Mouse (Mus musculus): ENCODE results near the gene Dexi. TPM values are rescaled to one million over a fixed set of nuclear protein-coding genes. Genes with fewer than 3 reads are reported as not detected.

Gene Dexi
- polyA plus RNA-seq, 1 experiment from 2014 or later = 3.2 TPM

GRCm38 (mm10) chr16:10567153-10567552 is 24.3 kb upstream of the Dexi start:
- 0 out of 2 replicates have a peak, but pooled peaks cover 2% of the 10 kb centered on the region for H3K4me1 ChIP-seq (replicated peaks)
- no peak overlapping the region for H3K9ac ChIP-seq
- ATAC-seq (ENCODE audit: insufficient read depth) = no peak
- no peak overlapping the region for H3K4me3 ChIP-seq (replicated peaks)
- peaks cover 3% of the 10 kb centered on the region; the same call in 1 of the 2 replicates for H3K36me3 ChIP-seq (replicated peaks)
- WGBS (ENCODE audit: insufficient replicate concordance) = 66% methylated on average over 4 of the region's 4 CpGs
- H3K9me3 ChIP-seq (replicated peaks) = no peaks in the 10 kb centered on the region
- no peak overlapping the region for H3K27ac ChIP-seq (replicated peaks)
- no peaks in the 10 kb centered on the region for H3K27me3 ChIP-seq
- no peak overlapping the region for H3K4me2 ChIP-seq

- WGBS (ENCODE audit: insufficient replicate concordance) = 34% methylated on average over 4 of the region's 4 CpGs
These were observed 22.5 kb upstream of the Dexi start for GRCm38 (mm10) chr16:10565278-10565885.

GRCm38 (mm10) chr16:10559991-10560390 is 17.1 kb upstream of the Dexi start:
- WGBS (ENCODE audit: insufficient replicate concordance) = 78% methylated on average over 8 of the region's 8 CpGs
- H3K36me3 ChIP-seq (replicated peaks) = peaks cover 7% of the 10 kb centered on the region; the same call in 1 of the 2 replicates
- no peak overlapping the region for H3K9ac ChIP-seq
- H3K4me3 ChIP-seq (replicated peaks) = no peak overlapping the region
- H3K27me3 ChIP-seq = no peaks in the 10 kb centered on the region
- no peak overlapping the region for H3K27ac ChIP-seq (replicated peaks)
- ATAC-seq (ENCODE audit: insufficient read depth) = no peak
- no peaks in the 10 kb centered on the region for H3K4me1 ChIP-seq (replicated peaks)
- H3K9me3 ChIP-seq (replicated peaks) = no peaks in the 10 kb centered on the region
- H3K4me2 ChIP-seq = no peak overlapping the region

More at GRCm38 (mm10) chr16:10565278-10565885, 22.5 kb upstream of the Dexi start:
- Histone ChIP-seq H3K27me3 (no peaks in the 10 kb centered on the region), H3K27ac (replicated peaks) (no peak overlapping the region), H3K9me3 (replicated peaks) (no peaks in the 10 kb centered on the region), H3K4me1 (replicated peaks) (0 out of 2 replicates have a peak, but pooled peaks cover 2% of the 10 kb centered on the region), H3K4me2 (no peak overlapping the region), H3K36me3 (replicated peaks) (peaks cover 7% of the 10 kb centered on the region; the same call in 1 of the 2 replicates), H3K4me3 (replicated peaks) (no peak overlapping the region), H3K9ac (no peak overlapping the region)
- no peak for ATAC-seq (ENCODE audit: insufficient read depth)

- Histone ChIP-seq H3K4me1 (replicated peaks) (no peaks in the 10 kb centered on the region), H3K36me3 (replicated peaks) (no peaks in the 10 kb centered on the region), H3K4me2 (no peak overlapping the region), H3K27me3 (no peaks in the 10 kb centered on the region), H3K4me3 (replicated peaks) (no peak overlapping the region), H3K9me3 (replicated peaks) (no peaks in the 10 kb centered on the region), H3K27ac (replicated peaks) (no peak overlapping the region), H3K9ac (no peak overlapping the region)
- WGBS (ENCODE audit: insufficient replicate concordance) = 27% methylated on average over 2 of the region's 2 CpGs
- no peak for ATAC-seq (ENCODE audit: insufficient read depth)
These were observed 11.0 kb upstream of the Dexi start for GRCm38 (mm10) chr16:10553858-10554257.

GRCm38 (mm10) chr16:10551592-10551991 is 8.7 kb upstream of the Dexi start:
- H3K4me3 ChIP-seq (replicated peaks) = no peak overlapping the region
- H3K27ac ChIP-seq (replicated peaks) = no peak overlapping the region
- H3K36me3 ChIP-seq (replicated peaks) = no peaks in the 10 kb centered on the region
- no peak overlapping the region for H3K9ac ChIP-seq
- 57% methylated on average over 4 of the region's 4 CpGs for WGBS (ENCODE audit: insufficient replicate concordance)
- ATAC-seq (ENCODE audit: insufficient read depth) = no peak
- H3K9me3 ChIP-seq (replicated peaks) = no peaks in the 10 kb centered on the region
- no peaks in the 10 kb centered on the region for H3K27me3 ChIP-seq
- peaks cover 4% of the 10 kb centered on the region for H3K4me1 ChIP-seq (replicated peaks)
- H3K4me2 ChIP-seq = no peak overlapping the region

- 65% methylated on average over 2 of the region's 2 CpGs for WGBS (ENCODE audit: insufficient replicate concordance)
- ATAC-seq (ENCODE audit: insufficient read depth) = no peak
These were observed 6.7 kb upstream of the Dexi start for GRCm38 (mm10) chr16:10549600-10549999.

GRCm38 (mm10) chr16:10548938-10549337 is 6.1 kb upstream of the Dexi start:
- Histone ChIP-seq H3K4me1 (replicated peaks) (peaks cover 15% of the 10 kb centered on the region), H3K9me3 (replicated peaks) (no peaks in the 10 kb centered on the region), H3K4me3 (replicated peaks) (no peak overlapping the region), H3K9ac (no peak overlapping the region), H3K27ac (replicated peaks) (no peak overlapping the region), H3K4me2 (no peak overlapping the region), H3K27me3 (no peaks in the 10 kb centered on the region), H3K36me3 (replicated peaks) (no peaks in the 10 kb centered on the region)
- ATAC-seq (ENCODE audit: insufficient read depth) = no peak
- 67% methylated on average over 3 of the region's 3 CpGs for WGBS (ENCODE audit: insufficient replicate concordance)

More at GRCm38 (mm10) chr16:10549600-10549999, 6.7 kb upstream of the Dexi start:
- Histone ChIP-seq H3K36me3 (replicated peaks) (no peaks in the 10 kb centered on the region), H3K27ac (replicated peaks) (no peak overlapping the region), H3K4me2 (no peak overlapping the region), H3K9ac (no peak overlapping the region), H3K9me3 (replicated peaks) (no peaks in the 10 kb centered on the region), H3K4me3 (replicated peaks) (no peak overlapping the region), H3K27me3 (no peaks in the 10 kb centered on the region), H3K4me1 (replicated peaks) (peaks cover 15% of the 10 kb centered on the region)

- H3K27ac ChIP-seq (replicated peaks) = no peak overlapping the region
- ATAC-seq (ENCODE audit: insufficient read depth) = no peak
- no peaks in the 10 kb centered on the region for H3K9me3 ChIP-seq (replicated peaks)
- peaks cover 31% of the 10 kb centered on the region for H3K4me1 ChIP-seq (replicated peaks)
- no peaks in the 10 kb centered on the region for H3K36me3 ChIP-seq (replicated peaks)
- WGBS (ENCODE audit: insufficient replicate concordance) = 56% methylated on average over 3 of the region's 3 CpGs
- no peaks in the 10 kb centered on the region for H3K27me3 ChIP-seq
- no peak overlapping the region for H3K4me3 ChIP-seq (replicated peaks)
- no peak overlapping the region for H3K9ac ChIP-seq
- no peak overlapping the region for H3K4me2 ChIP-seq
These were observed 4.0 kb upstream of the Dexi start for GRCm38 (mm10) chr16:10546865-10547264.

GRCm38 (mm10) chr16:10544995-10545622 is 2.3 kb upstream of the Dexi start, which contains the start of gene Clec16a:
Clec16a (plus strand) TSS chr16:10545339.
- H3K27me3 ChIP-seq = no peaks in the 10 kb centered on the region
- peak within 1 kb of the TSS; percentile 85 for H3K4me2 ChIP-seq
- WGBS (ENCODE audit: insufficient replicate concordance) = under 1% methylated on average over 58 of the region's 58 CpGs
- H3K4me1 ChIP-seq (replicated peaks) = peaks cover 45% of the 10 kb centered on the region
- peak within 1 kb of the TSS; percentile 53; the same call in 1 of the 2 replicates for H3K27ac ChIP-seq (replicated peaks)
- peak within 1 kb of the TSS; percentile 83 for H3K9ac ChIP-seq
- H3K36me3 ChIP-seq (replicated peaks) = no peaks in the 10 kb centered on the region
- ATAC-seq (ENCODE audit: insufficient read depth) = peak; percentile 81
- H3K4me3 ChIP-seq (replicated peaks) = peak within 1 kb of the TSS; percentile 96
- H3K9me3 ChIP-seq (replicated peaks) = no peaks in the 10 kb centered on the region

- Histone ChIP-seq H3K27ac (replicated peaks) (peak overlapping the region; percentile 42; the same call in 1 of the 2 replicates), H3K27me3 (no peaks in the 10 kb centered on the region), H3K4me3 (replicated peaks) (peak overlapping the region; percentile 77), H3K4me2 (peak overlapping the region; percentile 100), H3K9me3 (replicated peaks) (no peaks in the 10 kb centered on the region), H3K36me3 (replicated peaks) (no peaks in the 10 kb centered on the region), H3K4me1 (replicated peaks) (peaks cover 48% of the 10 kb centered on the region), H3K9ac (peak overlapping the region; percentile 78)
- ATAC-seq (ENCODE audit: insufficient read depth) = no peak
- 12% methylated on average over 22 of the region's 22 CpGs for WGBS (ENCODE audit: insufficient replicate concordance)
These were observed 588 bp downstream of the Dexi start for GRCm38 (mm10) chr16:10542266-10542665.

GRCm38 (mm10) chr16:10541598-10541930 is 1.3 kb downstream of the Dexi start:
- Histone ChIP-seq H3K4me1 (replicated peaks) (peaks cover 43% of the 10 kb centered on the region), H3K4me3 (replicated peaks) (peak overlapping the region; percentile 77; the same call in 1 of the 2 replicates), H3K9me3 (replicated peaks) (no peaks in the 10 kb centered on the region), H3K36me3 (replicated peaks) (no peaks in the 10 kb centered on the region), H3K9ac (peak overlapping the region; percentile 78; the same call in 1 of the 2 replicates), H3K27ac (replicated peaks) (no peak overlapping the region), H3K27me3 (no peaks in the 10 kb centered on the region), H3K4me2 (peak overlapping the region; percentile 100)
- WGBS (ENCODE audit: insufficient replicate concordance) = 36% methylated on average over 7 of the region's 7 CpGs
- ATAC-seq (ENCODE audit: insufficient read depth) = no peak

Measured in liver, embryonic 15.5 days (tissue).